Comparison of ENCODE assay signal across 30 mouse cellular contexts in genomic region chr4:102647056-102647455, GRCm38 (mm10).
DNase-seq lines count a peak whose midpoint lies in the region; ATAC-seq and TF ChIP-seq lines count a peak whose summit lies in the region.
"Had no signal": no experiment of that assay in that cellular context is flagged by ENCODE, and none has a peak within 500 bp of the region (broad histone marks: within the 10 kb centered on the region; RNA-seq: fewer than 3 reads in every experiment).

No protein-coding gene starts in this region.

- no peak overlapping the region for H3K4me2 ChIP-seq in kidney, postnatal 0 days (ENCODE audit: low read length)
- no peak overlapping the region for H3K4me2 ChIP-seq in kidney, embryonic 16.5 days (replicated peaks; ENCODE audit: low read depth, low read length)
- H3K4me2 ChIP-seq: embryonic facial prominence, embryonic 13.5 days; forebrain, embryonic 15.5 days; heart, embryonic 13.5 days; hindbrain, embryonic 15.5 days; limb, embryonic 15.5 days; liver, embryonic 15.5 days; lung, embryonic 14.5 days; midbrain, embryonic 15.5 days had no signal

- H3K4me3 ChIP-seq in kidney, postnatal 0 days (replicated peaks; ENCODE audit: low read depth, low read length): no peak overlapping the region
- no peak overlapping the region for H3K4me3 ChIP-seq in kidney, embryonic 16.5 days (ENCODE audit: low read length)
- no peak overlapping the region for H3K4me3 ChIP-seq in macrophage (ENCODE audit: inconsistent target)
- H3K4me3 ChIP-seq: embryonic facial prominence, embryonic 13.5 days; forebrain, embryonic 10.5 days; forebrain, embryonic 15.5 days; heart, embryonic 13.5 days; hindbrain, embryonic 10.5 days; hindbrain, embryonic 15.5 days; limb, embryonic 15.5 days; liver, embryonic 15.5 days; midbrain, embryonic 10.5 days; midbrain, embryonic 15.5 days had no signal

- peak; percentile 15 for DNase-seq in kidney, postnatal 0 days (ENCODE audit: low spot score)
- DNase-seq in adipocyte (ENCODE audit: low spot score): peak; percentile 24
- peak; percentile 39 for DNase-seq in splenic B cell, adult 2 months (ENCODE audit: low read depth, low spot score)
- DNase-seq in embryo, embryonic 11 days: no peak
- DNase-seq in urinary bladder, postnatal 14 days (ENCODE audit: low spot score): no peak
- no peak for DNase-seq in frontal cortex, postnatal 14 days (ENCODE audit: low spot score in 2 of 2)
- DNase-seq: adrenal gland, adult 8-10 months; cerebellum, adult 8-10 months; cerebellum, postnatal 36 days; heart, postnatal 10 days; kidney, adult 11 months; kidney, postnatal 4 days; left cerebral cortex, postnatal 4 days; lung, embryonic 14.5 days; lung, postnatal 36 days; right cerebral cortex, adult 18-20 months had no signal

- 15% methylated on average over 2 of the region's 2 CpGs for WGBS in kidney, postnatal 0 days
- WGBS in kidney, embryonic 16.5 days: 13% methylated on average over 2 of the region's 2 CpGs
- 0% methylated on average over 2 of the region's 2 CpGs for WGBS in macrophage (ENCODE audit: missing documents)

- H3K27me3 ChIP-seq in kidney, postnatal 0 days (ENCODE audit: insufficient read depth, low read length): no peaks in the 10 kb centered on the region
- H3K27me3 ChIP-seq in kidney, embryonic 16.5 days (ENCODE audit: insufficient read depth, low read length): no peaks in the 10 kb centered on the region
- no peaks in the 10 kb centered on the region for H3K27me3 ChIP-seq in splenic B cell, adult 2 months (ENCODE audit: control insufficient read depth, insufficient read depth, low read length, poor library complexity, severe bottlenecking)
- H3K27me3 ChIP-seq: embryonic facial prominence, embryonic 13.5 days; forebrain, embryonic 15.5 days; heart, embryonic 13.5 days; hindbrain, embryonic 15.5 days; limb, embryonic 15.5 days; liver, embryonic 15.5 days; midbrain, embryonic 15.5 days had no signal

- H3K9me3 ChIP-seq in kidney, postnatal 0 days (replicated peaks; ENCODE audit: low read length): no peaks in the 10 kb centered on the region
- H3K9me3 ChIP-seq in kidney, embryonic 16.5 days (ENCODE audit: low read length): no peaks in the 10 kb centered on the region
- H3K9me3 ChIP-seq: embryonic facial prominence, embryonic 13.5 days; forebrain, embryonic 10.5 days; forebrain, embryonic 15.5 days; heart, embryonic 13.5 days; hindbrain, embryonic 10.5 days; hindbrain, embryonic 15.5 days; limb, embryonic 15.5 days; liver, embryonic 15.5 days; midbrain, embryonic 10.5 days; midbrain, embryonic 15.5 days had no signal

- TF ChIP-seq CTCF in kidney, postnatal 0 days (IDR thresholded peaks at IDR 0.05; ENCODE audit: low read depth): no peak

- no peaks in the 10 kb centered on the region for H3K36me3 ChIP-seq in kidney, postnatal 0 days (ENCODE audit: insufficient read depth, low read length)
- no peaks in the 10 kb centered on the region for H3K36me3 ChIP-seq in kidney, embryonic 16.5 days (ENCODE audit: insufficient read depth, low read length)
- no peaks in the 10 kb centered on the region for H3K36me3 ChIP-seq in macrophage (ENCODE audit: inconsistent target)
- H3K36me3 ChIP-seq in splenic B cell, adult 2 months (ENCODE audit: control insufficient read depth, insufficient read depth, low read length, poor library complexity, severe bottlenecking): no peaks in the 10 kb centered on the region
- H3K36me3 ChIP-seq: embryonic facial prominence, embryonic 13.5 days; forebrain, embryonic 10.5 days; forebrain, embryonic 15.5 days; heart, embryonic 13.5 days; hindbrain, embryonic 10.5 days; hindbrain, embryonic 15.5 days; limb, embryonic 15.5 days; liver, embryonic 15.5 days; midbrain, embryonic 10.5 days; midbrain, embryonic 15.5 days had no signal

- no peaks in the 10 kb centered on the region for H3K79me2 ChIP-seq in macrophage (ENCODE audit: inconsistent target)

- no peaks in the 10 kb centered on the region for H3K4me1 ChIP-seq in kidney, postnatal 0 days (replicated peaks; ENCODE audit: insufficient read depth, low read length)
- H3K4me1 ChIP-seq in kidney, embryonic 16.5 days (ENCODE audit: insufficient read depth, low read length): no peaks in the 10 kb centered on the region
- H3K4me1 ChIP-seq: embryonic facial prominence, embryonic 13.5 days; forebrain, embryonic 10.5 days; heart, embryonic 13.5 days; hindbrain, embryonic 10.5 days; hindbrain, embryonic 15.5 days; limb, embryonic 15.5 days; liver, embryonic 15.5 days; midbrain, embryonic 10.5 days; midbrain, embryonic 15.5 days had no signal

- no peak for ATAC-seq in kidney, postnatal 0 days (replicated peaks; ENCODE audit: low FRiP score, low read depth)
- no peak for ATAC-seq in kidney, embryonic 16.5 days (ENCODE audit: low FRiP score, low TSS enrichment)
- ATAC-seq: activated CD4-positive, CD25-positive, alpha-beta regulatory T cell, adult 4 months; forebrain, embryonic 15.5 days; inflammation-experienced regulatory T-cells, adult 6 months; midbrain, embryonic 15.5 days had no signal

- no peak overlapping the region for H3K27ac ChIP-seq in kidney, postnatal 0 days
- no peak overlapping the region for H3K27ac ChIP-seq in kidney, embryonic 16.5 days (ENCODE audit: low read length)
- peak overlapping the region; percentile 83 for H3K27ac ChIP-seq in macrophage
- H3K27ac ChIP-seq: embryonic facial prominence, embryonic 13.5 days; forebrain, embryonic 10.5 days; forebrain, embryonic 15.5 days; heart, embryonic 13.5 days; hindbrain, embryonic 10.5 days; hindbrain, embryonic 15.5 days; limb, embryonic 15.5 days; liver, embryonic 15.5 days; midbrain, embryonic 10.5 days; midbrain, embryonic 15.5 days had no signal

- H3K9ac ChIP-seq in kidney, postnatal 0 days (ENCODE audit: low read depth, low read length): no peak overlapping the region
- H3K9ac ChIP-seq in kidney, embryonic 16.5 days (replicated peaks; ENCODE audit: low read length): no peak overlapping the region
- H3K9ac ChIP-seq: embryonic facial prominence, embryonic 13.5 days; forebrain, embryonic 15.5 days; heart, embryonic 13.5 days; hindbrain, embryonic 15.5 days; limb, embryonic 15.5 days; liver, embryonic 15.5 days; lung, embryonic 14.5 days; midbrain, embryonic 15.5 days had no signal

Comparison
In these comparisons a context has a peak if more than half of its experiments do, and no peak if none do; other contexts are left out.
1. DNase-seq: peak in kidney, postnatal 0 days (single experiment), adipocyte (single experiment) and splenic B cell, adult 2 months (single experiment); none in embryo, embryonic 11 days (single experiment), urinary bladder, postnatal 14 days (single experiment) and frontal cortex, postnatal 14 days (0 of 2).